In the genomic region with DNA sequence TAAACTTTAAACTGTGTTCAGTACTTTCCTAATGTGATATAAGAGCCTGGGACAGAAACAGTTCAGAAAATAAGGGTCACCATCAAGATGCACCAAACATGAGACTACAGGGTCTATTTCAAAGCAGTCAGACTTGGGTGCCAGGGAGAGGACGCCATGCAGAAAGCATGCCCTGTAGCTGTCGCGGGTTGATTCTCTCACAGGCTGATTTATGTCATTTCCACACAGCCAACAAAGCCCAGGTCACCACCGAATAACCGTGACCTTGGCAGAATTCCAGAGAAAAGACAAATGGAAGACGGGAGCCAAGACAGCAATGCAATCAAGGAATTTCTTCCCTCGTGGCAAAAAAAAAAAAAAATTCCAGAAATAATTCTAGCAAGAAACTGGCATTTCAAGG, we compare ENCODE assay signal across 8 mouse cellular contexts.
DNase-seq lines count a peak whose midpoint lies in the region; ATAC-seq lines count a peak whose summit lies in the region.

No protein-coding gene starts in this region.

- H3K27me3 ChIP-seq in midbrain, embryonic 11.5 days (ENCODE audit: control insufficient read depth, insufficient read depth, low read length): no peaks in the 10 kb centered on the region
- H3K27me3 ChIP-seq in midbrain, embryonic 10.5 days (ENCODE audit: low read depth, poor library complexity, severe bottlenecking): no peaks in the 10 kb centered on the region
- no peaks in the 10 kb centered on the region for H3K27me3 ChIP-seq in kidney, embryonic 15.5 days

- no peaks in the 10 kb centered on the region for H3K36me3 ChIP-seq in midbrain, embryonic 11.5 days (ENCODE audit: control insufficient read depth, insufficient read depth, low read length)
- no peaks in the 10 kb centered on the region for H3K36me3 ChIP-seq in midbrain, embryonic 10.5 days
- no peaks in the 10 kb centered on the region for H3K36me3 ChIP-seq in kidney, embryonic 15.5 days

- peak; percentile 36; the same call in 1 of the 2 replicates for ATAC-seq in midbrain, embryonic 11.5 days (ENCODE audit: low FRiP score)
- peak; percentile 70 for ATAC-seq in kidney, embryonic 15.5 days (replicated peaks; ENCODE audit: low FRiP score)

- H3K4me3 ChIP-seq in midbrain, embryonic 11.5 days (ENCODE audit: low read depth, low read length): no peak overlapping the region
- no peak overlapping the region for H3K4me3 ChIP-seq in midbrain, embryonic 10.5 days
- H3K4me3 ChIP-seq in kidney, embryonic 15.5 days (replicated peaks): no peak overlapping the region

- no peak overlapping the region for H3K4me2 ChIP-seq in midbrain, embryonic 11.5 days
- H3K4me2 ChIP-seq in kidney, embryonic 15.5 days: no peak overlapping the region

- H3K9me3 ChIP-seq in midbrain, embryonic 11.5 days (ENCODE audit: control insufficient read depth, low read length): no peaks in the 10 kb centered on the region
- no peaks in the 10 kb centered on the region for H3K9me3 ChIP-seq in midbrain, embryonic 10.5 days (replicated peaks)
- no peaks in the 10 kb centered on the region for H3K9me3 ChIP-seq in kidney, embryonic 15.5 days (replicated peaks)

- intact Hi-C loops in heart, postnatal 14 days (cut with DNase I): no loop called here

- no peak overlapping the region for H3K9ac ChIP-seq in midbrain, embryonic 11.5 days (ENCODE audit: low read length)
- H3K9ac ChIP-seq in kidney, embryonic 15.5 days: no peak overlapping the region

- H3K27ac ChIP-seq in midbrain, embryonic 11.5 days (ENCODE audit: low read depth, low read length): no peak overlapping the region
- no peak overlapping the region for H3K27ac ChIP-seq in midbrain, embryonic 10.5 days (replicated peaks)
- no peak overlapping the region for H3K27ac ChIP-seq in kidney, embryonic 15.5 days

- WGBS in midbrain, embryonic 11.5 days: 71% methylated on average over 7 of the region's 7 CpGs
- 79% methylated on average over 7 of the region's 7 CpGs for WGBS in midbrain, embryonic 10.5 days
- WGBS in kidney, embryonic 15.5 days: 3% methylated on average over 7 of the region's 7 CpGs

- no peak for DNase-seq in midbrain, embryonic 11.5 days (ENCODE audit: low spot score, missing footprints)
- no peak for DNase-seq in midbrain, embryonic 10.5 days (ENCODE audit: low spot score)
- peak; percentile 57 for DNase-seq in embryo, embryonic 11 days
- DNase-seq in heart, postnatal 14 days: no peak
- no peak for DNase-seq in frontal cortex, postnatal 25 days (ENCODE audit: low spot score in 2 of 2)
- no peak for DNase-seq in spleen, postnatal 14 days (ENCODE audit: low spot score in 2 of 2)
- no peak for DNase-seq in layer of hippocampus, postnatal 25 days (ENCODE audit: extremely low spot score in 1 of 2, low spot score in 1 of 2)

- H3K4me1 ChIP-seq in midbrain, embryonic 11.5 days (ENCODE audit: control insufficient read depth, insufficient read depth, low read length): no peaks in the 10 kb centered on the region; the same call in 1 of the 2 replicates
- H3K4me1 ChIP-seq in midbrain, embryonic 10.5 days: peaks cover 4% of the 10 kb centered on the region
- peaks cover 6% of the 10 kb centered on the region for H3K4me1 ChIP-seq in kidney, embryonic 15.5 days
